9 mouse cellular contexts compared by ENCODE assay signal in the genomic region with DNA sequence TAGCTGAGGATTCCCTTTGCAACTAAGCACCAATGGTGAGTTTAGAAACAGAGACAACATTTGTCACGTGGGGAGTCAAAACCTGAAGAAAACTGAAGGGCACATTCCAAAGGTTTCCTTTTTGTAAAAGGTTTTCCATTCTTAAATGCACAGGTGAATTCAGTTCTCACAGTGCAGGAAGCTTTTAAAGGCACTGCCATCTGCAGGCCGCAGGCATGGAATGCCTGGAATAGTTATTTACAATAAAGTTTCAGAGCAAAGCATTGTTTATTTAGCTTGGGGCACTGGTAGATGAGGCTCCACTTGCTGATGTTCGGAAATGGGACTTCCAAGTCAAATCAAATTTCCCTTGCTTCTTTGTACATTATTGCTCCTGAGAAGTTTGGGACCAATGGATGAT. TPM values are rescaled to one million over a fixed set of nuclear protein-coding genes. Genes with fewer than 3 reads are reported as not detected.
DNase-seq lines count a peak whose midpoint lies in the region; ATAC-seq and TF ChIP-seq lines count a peak whose summit lies in the region.
"Had no signal": no experiment of that assay in that cellular context is flagged by ENCODE, and none has a peak within 500 bp of the region (broad histone marks: within the 10 kb centered on the region; RNA-seq: fewer than 3 reads in every experiment).

No protein-coding gene starts in this region.

- H3K9ac ChIP-seq in hindbrain, embryonic 13.5 days, result peak overlapping the region; percentile 99; the same call in 1 of the 2 replicates
- no peak overlapping the region for H3K9ac ChIP-seq in liver, embryonic 13.5 days

- H3K4me3 ChIP-seq in E14TG2a.4 (replicated peaks; ENCODE audit: low read length), result no peak overlapping the region
- peak overlapping the region; percentile 95 for H3K4me3 ChIP-seq in hindbrain, embryonic 13.5 days
- H3K4me3 ChIP-seq in liver, embryonic 13.5 days (replicated peaks), result no peak overlapping the region

- peaks cover 54% of the 10 kb centered on the region for H3K4me1 ChIP-seq in E14TG2a.4 (replicated peaks; ENCODE audit: low read depth, low read length)
- peaks cover 40% of the 10 kb centered on the region for H3K4me1 ChIP-seq in hindbrain, embryonic 13.5 days (replicated peaks)
- peaks cover 30% of the 10 kb centered on the region for H3K4me1 ChIP-seq in liver, embryonic 13.5 days (replicated peaks)

- no peaks in the 10 kb centered on the region for H3K9me3 ChIP-seq in E14TG2a.4 (ENCODE audit: low read length)
- no peaks in the 10 kb centered on the region for H3K9me3 ChIP-seq in hindbrain, embryonic 13.5 days
- H3K9me3 ChIP-seq in liver, embryonic 13.5 days (replicated peaks), result no peaks in the 10 kb centered on the region

- peak; percentile 18 for DNase-seq in adrenal gland, adult 2 months
- DNase-seq in adrenal gland, postnatal 4 days (ENCODE audit: low spot score in 2 of 2), result no peak
- no peak for DNase-seq in liver, embryonic 13.5 days
- no peak for DNase-seq in B cell, adult 2 months
- DNase-seq in c-Kit-positive CD71-positive TER-119-positive erythroid progenitor cells, embryonic 14.5 days (ENCODE audit: low spot score), result no peak
- DNase-seq in layer of hippocampus, postnatal 14 days (ENCODE audit: low spot score in 2 of 2), result no peak

- no peak overlapping the region for H3K27ac ChIP-seq in hindbrain, embryonic 13.5 days
- no peak overlapping the region for H3K27ac ChIP-seq in liver, embryonic 13.5 days

- peaks cover 8% of the 10 kb centered on the region; the same call in 1 of the 2 replicates for H3K27me3 ChIP-seq in E14TG2a.4 (ENCODE audit: insufficient read depth, low read length)
- no peaks in the 10 kb centered on the region for H3K27me3 ChIP-seq in hindbrain, embryonic 13.5 days
- H3K27me3 ChIP-seq in liver, embryonic 13.5 days, result peaks cover 1% of the 10 kb centered on the region; the same call in 1 of the 2 replicates

- 0 out of 2 replicates have a peak, but pooled peaks have one; percentile 2 for TF ChIP-seq CTCF in E14TG2a.4 (conservative IDR thresholded peaks at IDR 0.05; ENCODE audit: low read length)

- no peak for ATAC-seq in hindbrain, embryonic 13.5 days (ENCODE audit: low FRiP score)
- ATAC-seq in liver, embryonic 13.5 days (ENCODE audit: low read depth), result no peak

- WGBS in hindbrain, embryonic 13.5 days, result 47% methylated on average over 3 of the region's 3 CpGs
- 62% methylated on average over 3 of the region's 3 CpGs for WGBS in liver, embryonic 13.5 days (ENCODE audit: insufficient replicate concordance)

- H3K4me2 ChIP-seq in hindbrain, embryonic 13.5 days, result peak overlapping the region; percentile 91
- peak overlapping the region; percentile 87 for H3K4me2 ChIP-seq in liver, embryonic 13.5 days

- no peaks in the 10 kb centered on the region for H3K36me3 ChIP-seq in E14TG2a.4 (ENCODE audit: insufficient read depth, low read length)
- no peaks in the 10 kb centered on the region for H3K36me3 ChIP-seq in hindbrain, embryonic 13.5 days
- no peaks in the 10 kb centered on the region for H3K36me3 ChIP-seq in liver, embryonic 13.5 days

RNA-seq across cellular contexts. Expression of a gene that starts 2.1 kb away (rescaled TPM):
- total RNA-seq in adrenal gland, adult 2 months (2021), result 10 to 100 TPM; 21.0 to 37.6 TPM
- 22.3 and 22.6 TPM in 2 replicates for polyA plus RNA-seq in adrenal gland, adult 2 months (2012; rRNA removed)
- total RNA-seq in adrenal gland, postnatal 4 days (2021), result 10 to 100 TPM; 43.7 to 50.1 TPM
- polyA plus RNA-seq in hindbrain, embryonic 13.5 days (2015; fragmentation: Nextera tagmentation; extraction: Ambion mirVana), result 119 and 128 TPM in 2 replicates
- polyA plus RNA-seq in liver, embryonic 13.5 days (2015; fragmentation: Nextera tagmentation; extraction: Ambion mirVana), result 18.3 and 22.2 TPM in 2 replicates
- 10 to 100 TPM; 53.2 to 57.4 TPM for total RNA-seq in layer of hippocampus, postnatal 14 days (2021)

RNA-seq across cellular contexts. Expression of a gene that starts 22.9 kb away (rescaled TPM):
- 1 to 10 TPM; 2.4 to 2.9 TPM for total RNA-seq in adrenal gland, adult 2 months (2021)
- 3.2 and 5.3 TPM in 2 replicates for polyA plus RNA-seq in adrenal gland, adult 2 months (2012; rRNA removed)
- total RNA-seq in adrenal gland, postnatal 4 days (2021), result 1 to 10 TPM; 6.3 to 8.5 TPM
- polyA plus RNA-seq in hindbrain, embryonic 13.5 days (2015; fragmentation: Nextera tagmentation; extraction: Ambion mirVana), result 8.1 and 8.6 TPM in 2 replicates
- polyA plus RNA-seq in liver, embryonic 13.5 days (2015; fragmentation: Nextera tagmentation; extraction: Ambion mirVana), result 3.4 and 3.8 TPM in 2 replicates
- total RNA-seq in layer of hippocampus, postnatal 14 days (2021), result 1 to 10 TPM in 1 of 2 experiments, under 1 TPM in 1; 0.67 to 3.0 TPM

RNA-seq across cellular contexts. Expression of a gene that starts 58.0 kb away (rescaled TPM):
- total RNA-seq in adrenal gland, adult 2 months (2021), result not detected
- polyA plus RNA-seq in adrenal gland, adult 2 months (2012; rRNA removed), result not detected in 2 replicates
- total RNA-seq in adrenal gland, postnatal 4 days (2021), result not detected
- not detected in 2 replicates for polyA plus RNA-seq in hindbrain, embryonic 13.5 days (2015; fragmentation: Nextera tagmentation; extraction: Ambion mirVana)
- not detected in 2 replicates for polyA plus RNA-seq in liver, embryonic 13.5 days (2015; fragmentation: Nextera tagmentation; extraction: Ambion mirVana)
- total RNA-seq in layer of hippocampus, postnatal 14 days (2021), result not detected
- total RNA-seq: heart, adult 18-20 months had no signal
